In genomic region chr2:50951027-50951426, GRCm38 (mm10) we compare ENCODE assay signal across 20 mouse cellular contexts.
DNase-seq lines count a peak whose midpoint lies in the region; ATAC-seq lines count a peak whose summit lies in the region.
"Had no signal": no experiment of that assay in that cellular context is flagged by ENCODE, and none has a peak within 500 bp of the region (broad histone marks: within the 10 kb centered on the region; RNA-seq: fewer than 3 reads in every experiment).

No protein-coding gene starts in this region.

- DNase-seq in kidney, postnatal 10 days: no peak
- no peak for DNase-seq in liver, embryonic 11.5 days (ENCODE audit: low spot score)
- no peak for DNase-seq in gastrocnemius, postnatal 14 days
- DNase-seq in embryo, embryonic 10 days (ENCODE audit: low spot score): no peak
- DNase-seq: adrenal gland, postnatal 14 days; cerebellum, adult 11-12 months; cerebellum, adult 9-11 months; cerebellum, postnatal 36 days; forebrain, postnatal 0 days; gastrocnemius, postnatal 25 days had no signal

- no peak overlapping the region for H3K9ac ChIP-seq in kidney, embryonic 15.5 days
- no peak overlapping the region for H3K9ac ChIP-seq in liver, embryonic 12.5 days
- no peak overlapping the region for H3K9ac ChIP-seq in liver, embryonic 11.5 days (ENCODE audit: low read depth, low read length)
- no peak overlapping the region for H3K9ac ChIP-seq in intestine, embryonic 15.5 days
- H3K9ac ChIP-seq in stomach, embryonic 15.5 days: no peak overlapping the region
- H3K9ac ChIP-seq: forebrain, embryonic 13.5 days; forebrain, postnatal 0 days; heart, embryonic 13.5 days; hindbrain, embryonic 13.5 days had no signal

- intact Hi-C loops in gastrocnemius, postnatal 14 days (cut with DNase I; ENCODE audit: low total_unique reads): no loop called here

- H3K27ac ChIP-seq in kidney, embryonic 15.5 days: 0 out of 2 replicates have a peak overlapping the region, but pooled peaks have one; percentile 37
- H3K27ac ChIP-seq in liver, embryonic 12.5 days: no peak overlapping the region
- no peak overlapping the region for H3K27ac ChIP-seq in liver, embryonic 11.5 days (ENCODE audit: low read depth, low read length)
- H3K27ac ChIP-seq in intestine, embryonic 15.5 days: no peak overlapping the region
- no peak overlapping the region for H3K27ac ChIP-seq in stomach, embryonic 15.5 days
- H3K27ac ChIP-seq: embryonic facial prominence, embryonic 10.5 days; forebrain, embryonic 13.5 days; heart, embryonic 13.5 days; hindbrain, embryonic 13.5 days had no signal

- H3K4me2 ChIP-seq in kidney, embryonic 15.5 days: no peak overlapping the region
- H3K4me2 ChIP-seq in liver, embryonic 12.5 days: no peak overlapping the region
- no peak overlapping the region for H3K4me2 ChIP-seq in liver, embryonic 11.5 days
- no peak overlapping the region for H3K4me2 ChIP-seq in intestine, embryonic 15.5 days (replicated peaks)
- H3K4me2 ChIP-seq in stomach, embryonic 15.5 days: no peak overlapping the region
- H3K4me2 ChIP-seq: forebrain, embryonic 13.5 days; heart, embryonic 13.5 days; hindbrain, embryonic 13.5 days had no signal

- ATAC-seq in kidney, embryonic 15.5 days (replicated peaks; ENCODE audit: low FRiP score): peak; percentile 62; the same call in 1 of the 2 replicates
- 0 out of 2 replicates have a peak, but pooled peaks have one; percentile 47 for ATAC-seq in liver, embryonic 12.5 days
- ATAC-seq in liver, embryonic 11.5 days (replicated peaks; ENCODE audit: low FRiP score): no peak
- peak; percentile 98 for ATAC-seq in intestine, embryonic 15.5 days
- ATAC-seq in stomach, embryonic 15.5 days (ENCODE audit: insufficient read depth, low FRiP score, low read depth): peak; percentile 89
- ATAC-seq: activated CD4-positive, CD25-positive, alpha-beta regulatory T cell, adult 4 months; forebrain, embryonic 13.5 days; forebrain, postnatal 0 days; Patski had no signal

- no peaks in the 10 kb centered on the region for H3K9me3 ChIP-seq in kidney, embryonic 15.5 days (replicated peaks)
- H3K9me3 ChIP-seq in liver, embryonic 12.5 days (replicated peaks): no peaks in the 10 kb centered on the region
- H3K9me3 ChIP-seq in liver, embryonic 11.5 days (ENCODE audit: control insufficient read depth, low read length): no peaks in the 10 kb centered on the region
- no peaks in the 10 kb centered on the region for H3K9me3 ChIP-seq in intestine, embryonic 15.5 days
- no peaks in the 10 kb centered on the region for H3K9me3 ChIP-seq in stomach, embryonic 15.5 days
- H3K9me3 ChIP-seq: embryonic facial prominence, embryonic 10.5 days; forebrain, embryonic 13.5 days; heart, embryonic 13.5 days; hindbrain, embryonic 13.5 days had no signal

- H3K36me3 ChIP-seq in kidney, embryonic 15.5 days: no peaks in the 10 kb centered on the region
- no peaks in the 10 kb centered on the region for H3K36me3 ChIP-seq in liver, embryonic 12.5 days
- H3K36me3 ChIP-seq in liver, embryonic 11.5 days (ENCODE audit: control insufficient read depth, insufficient read depth, low read length): no peaks in the 10 kb centered on the region
- no peaks in the 10 kb centered on the region for H3K36me3 ChIP-seq in intestine, embryonic 15.5 days
- H3K36me3 ChIP-seq in stomach, embryonic 15.5 days: no peaks in the 10 kb centered on the region
- H3K36me3 ChIP-seq: embryonic facial prominence, embryonic 10.5 days; heart, embryonic 13.5 days; hindbrain, embryonic 13.5 days had no signal

- H3K4me1 ChIP-seq in kidney, embryonic 15.5 days: no peaks in the 10 kb centered on the region
- no peaks in the 10 kb centered on the region for H3K4me1 ChIP-seq in liver, embryonic 12.5 days
- no peaks in the 10 kb centered on the region for H3K4me1 ChIP-seq in liver, embryonic 11.5 days (replicated peaks; ENCODE audit: control insufficient read depth, insufficient read depth, low read length)
- no peaks in the 10 kb centered on the region for H3K4me1 ChIP-seq in intestine, embryonic 15.5 days (replicated peaks)
- H3K4me1 ChIP-seq in stomach, embryonic 15.5 days: no peaks in the 10 kb centered on the region
- H3K4me1 ChIP-seq: embryonic facial prominence, embryonic 10.5 days; heart, embryonic 13.5 days had no signal

- H3K27me3 ChIP-seq in kidney, embryonic 15.5 days: no peaks in the 10 kb centered on the region
- no peaks in the 10 kb centered on the region for H3K27me3 ChIP-seq in liver, embryonic 12.5 days (replicated peaks)
- H3K27me3 ChIP-seq in liver, embryonic 11.5 days (replicated peaks; ENCODE audit: control insufficient read depth, insufficient read depth, low read length): no peaks in the 10 kb centered on the region
- no peaks in the 10 kb centered on the region for H3K27me3 ChIP-seq in intestine, embryonic 15.5 days (replicated peaks)
- no peaks in the 10 kb centered on the region for H3K27me3 ChIP-seq in stomach, embryonic 15.5 days (replicated peaks)
- H3K27me3 ChIP-seq: forebrain, embryonic 13.5 days; heart, embryonic 13.5 days; hindbrain, embryonic 13.5 days; Patski had no signal

- H3K4me3 ChIP-seq in kidney, embryonic 15.5 days (replicated peaks): no peak overlapping the region
- H3K4me3 ChIP-seq in liver, embryonic 12.5 days: no peak overlapping the region
- H3K4me3 ChIP-seq in liver, embryonic 11.5 days (ENCODE audit: low read depth, low read length): no peak overlapping the region
- no peak overlapping the region for H3K4me3 ChIP-seq in intestine, embryonic 15.5 days (replicated peaks)
- H3K4me3 ChIP-seq in stomach, embryonic 15.5 days (replicated peaks): no peak overlapping the region
- H3K4me3 ChIP-seq: embryonic facial prominence, embryonic 10.5 days; forebrain, embryonic 13.5 days; heart, embryonic 13.5 days; hindbrain, embryonic 13.5 days had no signal

- WGBS in kidney, embryonic 15.5 days: 73% methylated on average over 3 of the region's 3 CpGs
- 59% methylated on average over 3 of the region's 3 CpGs for WGBS in liver, embryonic 12.5 days (ENCODE audit: insufficient replicate concordance)
- 77% methylated on average over 3 of the region's 3 CpGs for WGBS in liver, embryonic 11.5 days
- WGBS in intestine, embryonic 15.5 days: 70% methylated on average over 3 of the region's 3 CpGs
- WGBS in stomach, embryonic 15.5 days: 71% methylated on average over 3 of the region's 3 CpGs
